Mouse (Mus musculus): Measurements from ENCODE around the gene Il17c. TPM values are rescaled to one million over a fixed set of nuclear protein-coding genes. Genes with fewer than 3 reads are reported as not detected.

The Il17c gene
- polyA plus RNA-seq, 1 experiment from 2014 or later, result not detected

- ATAC-seq (replicated peaks; ENCODE audit: low FRiP score, low read depth) (no peak), DNase-seq (ENCODE audit: low spot score) (no peak)
- no peak overlapping the region for H3K9ac ChIP-seq (ENCODE audit: low read depth, low read length)
- no peak overlapping the region for H3K4me2 ChIP-seq (ENCODE audit: low read length)
- no peak overlapping the region for H3K27ac ChIP-seq
- H3K9me3 ChIP-seq (replicated peaks; ENCODE audit: low read length), result no peaks in the 10 kb centered on the region
- no peak for TF ChIP-seq CTCF (IDR thresholded peaks at IDR 0.05; ENCODE audit: low read depth)
- no peak overlapping the region for H3K4me3 ChIP-seq (replicated peaks; ENCODE audit: low read depth, low read length)
- 90% methylated on average over 1 of the region's 1 CpGs for WGBS
- 0 out of 2 replicates have a peak, but pooled peaks cover 6% of the 10 kb centered on the region for H3K36me3 ChIP-seq (ENCODE audit: insufficient read depth, low read length)
- 0 out of 2 replicates have a peak, but pooled peaks cover 11% of the 10 kb centered on the region for H3K4me1 ChIP-seq (replicated peaks; ENCODE audit: insufficient read depth, low read length)
- H3K27me3 ChIP-seq (ENCODE audit: insufficient read depth, low read length), result no peaks in the 10 kb centered on the region
These were observed 19.5 kb downstream of the Il17c start for GRCm38 (mm10) chr8:122441326-122441725.

- peak overlapping the region; percentile 63 for H3K4me3 ChIP-seq (replicated peaks; ENCODE audit: low read depth, low read length)
- no peaks in the 10 kb centered on the region for H3K9me3 ChIP-seq (replicated peaks; ENCODE audit: low read length)
- peak overlapping the region; percentile 78 for H3K27ac ChIP-seq
- peak overlapping the region; percentile 96 for H3K4me2 ChIP-seq (ENCODE audit: low read length)
- peak overlapping the region; percentile 73 for H3K9ac ChIP-seq (ENCODE audit: low read depth, low read length)
- no peak for ATAC-seq (replicated peaks; ENCODE audit: low FRiP score, low read depth)
- TF ChIP-seq CTCF (IDR thresholded peaks at IDR 0.05; ENCODE audit: low read depth), result no peak
- no peak for DNase-seq (ENCODE audit: low spot score)
- 0 out of 2 replicates have a peak, but pooled peaks cover 11% of the 10 kb centered on the region for H3K4me1 ChIP-seq (replicated peaks; ENCODE audit: insufficient read depth, low read length)
- WGBS, result 17% methylated on average over 7 of the region's 7 CpGs
- no peaks in the 10 kb centered on the region for H3K27me3 ChIP-seq (ENCODE audit: insufficient read depth, low read length)
- H3K36me3 ChIP-seq (ENCODE audit: insufficient read depth, low read length), result no peaks in the 10 kb centered on the region
These were observed 20.5 kb downstream of the Il17c start for GRCm38 (mm10) chr8:122442356-122442755.

GRCm38 (mm10) chr8:122442781-122443180, 21.0 kb downstream of the Il17c start:
- peak overlapping the region; percentile 78 for H3K27ac ChIP-seq
- DNase-seq (ENCODE audit: low spot score) (no peak), ATAC-seq (replicated peaks; ENCODE audit: low FRiP score, low read depth) (peak; percentile 7; the same call in 1 of the 2 replicates)
- H3K4me2 ChIP-seq (ENCODE audit: low read length), result peak overlapping the region; percentile 96
- H3K27me3 ChIP-seq (ENCODE audit: insufficient read depth, low read length), result no peaks in the 10 kb centered on the region
- TF ChIP-seq CTCF (IDR thresholded peaks at IDR 0.05; ENCODE audit: low read depth), result no peak
- H3K36me3 ChIP-seq (ENCODE audit: insufficient read depth, low read length), result no peaks in the 10 kb centered on the region
- H3K9me3 ChIP-seq (replicated peaks; ENCODE audit: low read length), result no peaks in the 10 kb centered on the region
- H3K4me1 ChIP-seq (replicated peaks; ENCODE audit: insufficient read depth, low read length), result 0 out of 2 replicates have a peak, but pooled peaks cover 11% of the 10 kb centered on the region
- under 1% methylated on average over 12 of the region's 12 CpGs for WGBS
- H3K9ac ChIP-seq (ENCODE audit: low read depth, low read length), result peak overlapping the region; percentile 73
- H3K4me3 ChIP-seq (replicated peaks; ENCODE audit: low read depth, low read length), result peak overlapping the region; percentile 63

- 0 out of 2 replicates have a peak, but pooled peaks cover 7% of the 10 kb centered on the region for H3K4me1 ChIP-seq (replicated peaks; ENCODE audit: insufficient read depth, low read length)
- WGBS, result under 1% methylated on average over 47 of the region's 47 CpGs
These were observed 21.6 kb downstream of the Il17c start, which contains the start of gene Mvd for GRCm38 (mm10) chr8:122443262-122444006. Mvd (minus strand) TSS chr8:122443422.

GRCm38 (mm10) chr8:122444058-122444748, 22.4 kb downstream of the Il17c start:
- H3K4me1 ChIP-seq (replicated peaks; ENCODE audit: insufficient read depth, low read length), result 0 out of 2 replicates have a peak, but pooled peaks cover 7% of the 10 kb centered on the region
- H3K27ac ChIP-seq, result peak overlapping the region; percentile 92
- H3K4me3 ChIP-seq (replicated peaks; ENCODE audit: low read depth, low read length), result peak overlapping the region; percentile 53
- no peak; the same call in 1 of the 2 replicates for ATAC-seq (replicated peaks; ENCODE audit: low FRiP score, low read depth)
- H3K36me3 ChIP-seq (ENCODE audit: insufficient read depth, low read length), result no peaks in the 10 kb centered on the region
- H3K9ac ChIP-seq (ENCODE audit: low read depth, low read length), result peak overlapping the region; percentile 60
- peak; percentile 76 for DNase-seq (ENCODE audit: low spot score)
- 6% methylated on average over 19 of the region's 19 CpGs for WGBS
- H3K4me2 ChIP-seq (ENCODE audit: low read length), result peak overlapping the region; percentile 96
- H3K27me3 ChIP-seq (ENCODE audit: insufficient read depth, low read length), result no peaks in the 10 kb centered on the region
- H3K9me3 ChIP-seq (replicated peaks; ENCODE audit: low read length), result no peaks in the 10 kb centered on the region
- TF ChIP-seq CTCF (IDR thresholded peaks at IDR 0.05; ENCODE audit: low read depth), result no peak

More at GRCm38 (mm10) chr8:122443262-122444006, 21.6 kb downstream of the Il17c start, which contains the start of gene Mvd:
- ATAC-seq (replicated peaks; ENCODE audit: low FRiP score, low read depth) (peak; percentile 97), DNase-seq (ENCODE audit: low spot score) (peak; percentile 100)
- Histone ChIP-seq H3K4me3 (replicated peaks; ENCODE audit: low read depth, low read length) (peak within 1 kb of the TSS; percentile 63), H3K36me3 (ENCODE audit: insufficient read depth, low read length) (no peaks in the 10 kb centered on the region), H3K27me3 (ENCODE audit: insufficient read depth, low read length) (no peaks in the 10 kb centered on the region), H3K27ac (peak within 1 kb of the TSS; percentile 92), H3K9me3 (replicated peaks; ENCODE audit: low read length) (no peaks in the 10 kb centered on the region), H3K4me2 (ENCODE audit: low read length) (peak within 1 kb of the TSS; percentile 96), H3K9ac (ENCODE audit: low read depth, low read length) (peak within 1 kb of the TSS; percentile 73)
- peak; percentile 59 for TF ChIP-seq CTCF (IDR thresholded peaks at IDR 0.05; ENCODE audit: low read depth)

GRCm38 (mm10) chr8:122445203-122445602, 23.4 kb downstream of the Il17c start:
- Histone ChIP-seq H3K4me1 (replicated peaks; ENCODE audit: insufficient read depth, low read length) (0 out of 2 replicates have a peak, but pooled peaks cover 7% of the 10 kb centered on the region), H3K4me3 (replicated peaks; ENCODE audit: low read depth, low read length) (no peak overlapping the region), H3K9ac (ENCODE audit: low read depth, low read length) (no peak overlapping the region), H3K27me3 (ENCODE audit: insufficient read depth, low read length) (no peaks in the 10 kb centered on the region), H3K9me3 (replicated peaks; ENCODE audit: low read length) (no peaks in the 10 kb centered on the region), H3K27ac (no peak overlapping the region), H3K36me3 (ENCODE audit: insufficient read depth, low read length) (no peaks in the 10 kb centered on the region), H3K4me2 (ENCODE audit: low read length) (peak overlapping the region; percentile 96; the same call in 1 of the 2 replicates)
- DNase-seq (ENCODE audit: low spot score) (no peak), ATAC-seq (replicated peaks; ENCODE audit: low FRiP score, low read depth) (no peak)
- 48% methylated on average over 3 of the region's 3 CpGs for WGBS
- peak; percentile 52 for TF ChIP-seq CTCF (IDR thresholded peaks at IDR 0.05; ENCODE audit: low read depth)
